Mouse (Mus musculus) midbrain, embryonic 14.5 days (tissue): Measurements from ENCODE around the gene Fut2. TPM values are rescaled to one million over a fixed set of nuclear protein-coding genes. Genes with fewer than 3 reads are reported as not detected.
A peak's percentile ranks its signal among the peaks of the same experiment; 100 is the strongest.

Experiments
- ATAC-seq: fragments of 200-750 bp; cut with Nextera tagmentation; 2 replicates; pipeline ENCODE4 v1.8.0; 2017; ENCODE audit warnings: moderate number of reproducible peaks, moderate library complexity; ENCODE audit not compliant: low FRiP score, low TSS enrichment
- DNase-seq: peaks from one replicate; pipeline ENCODE4 v3.0.0-alpha.2; 2015
- H3K27ac ChIP-seq: fragments of 300-500 bp; sonication (generic); replicated peaks from 2 replicates; pipeline ENCODE4 v1.5.1; 2014; ENCODE audit warnings: mild to moderate bottlenecking, low read depth, low read length, moderate library complexity
- H3K27me3 ChIP-seq: fragments of 300-500 bp; sonication (generic); 2 replicates; pipeline ENCODE4 v1.6.1; 2014; ENCODE audit warnings: low read length, control low read depth, mixed read lengths; ENCODE audit not compliant: control insufficient read depth, insufficient read depth
- H3K36me3 ChIP-seq: fragments of 300-500 bp; sonication (generic); 2 replicates; pipeline ENCODE4 v1.6.1; 2014; ENCODE audit warnings: low read length, control low read depth; ENCODE audit not compliant: control insufficient read depth, insufficient read depth
- H3K4me1 ChIP-seq: fragments of 300-500 bp; sonication (generic); 2 replicates; pipeline ENCODE4 v1.6.1; 2014; ENCODE audit warnings: mild to moderate bottlenecking, antibody characterized with exemption, low read length, control low read depth; ENCODE audit not compliant: control insufficient read depth, insufficient read depth
- H3K4me2 ChIP-seq: fragments of 300-500 bp; sonication (generic); 2 replicates; pipeline ENCODE4 v1.6.1; 2014; ENCODE audit warnings: mild to moderate bottlenecking, low read length, moderate library complexity
- H3K4me3 ChIP-seq: fragments of 300-500 bp; sonication (generic); replicated peaks from 2 replicates; pipeline ENCODE4 v1.5.1; 2014; ENCODE audit warnings: low read depth, low read length
- H3K9ac ChIP-seq: fragments of 300-500 bp; sonication (generic); replicated peaks from 2 replicates; pipeline ENCODE4 v1.6.1; 2014; ENCODE audit warnings: mild to moderate bottlenecking, low read length, moderate library complexity
- H3K9me3 ChIP-seq: fragments of 300-500 bp; sonication (generic); 2 replicates; pipeline ENCODE4 v1.6.1; 2016; ENCODE audit warnings: low read length, control low read depth, mixed read lengths; ENCODE audit not compliant: control insufficient read depth
- WGBS: fragments of 180-500 bp; shearing (Covaris S2); extraction: QIAGEN DNeasy Blood & Tissue Kit; methylation state at CpG from one replicate; pipeline ENCODE4 v1.1.7; 2014; 5-methylcytosine and 5-hydroxymethylcytosine counted together
- polyA plus RNA-seq: library from polyadenylated mRNA; unstranded; fragments of >200 nt; fragmentation: Nextera tagmentation; extraction: Ambion mirVana; gene quantifications from 2 replicates; pipeline ENCODE4 v1.2.1, GENCODE M21; 2014

The Fut2 gene
- polyA plus RNA-seq, 1 experiment from 2014 or later: 0.12 TPM

DNA sequence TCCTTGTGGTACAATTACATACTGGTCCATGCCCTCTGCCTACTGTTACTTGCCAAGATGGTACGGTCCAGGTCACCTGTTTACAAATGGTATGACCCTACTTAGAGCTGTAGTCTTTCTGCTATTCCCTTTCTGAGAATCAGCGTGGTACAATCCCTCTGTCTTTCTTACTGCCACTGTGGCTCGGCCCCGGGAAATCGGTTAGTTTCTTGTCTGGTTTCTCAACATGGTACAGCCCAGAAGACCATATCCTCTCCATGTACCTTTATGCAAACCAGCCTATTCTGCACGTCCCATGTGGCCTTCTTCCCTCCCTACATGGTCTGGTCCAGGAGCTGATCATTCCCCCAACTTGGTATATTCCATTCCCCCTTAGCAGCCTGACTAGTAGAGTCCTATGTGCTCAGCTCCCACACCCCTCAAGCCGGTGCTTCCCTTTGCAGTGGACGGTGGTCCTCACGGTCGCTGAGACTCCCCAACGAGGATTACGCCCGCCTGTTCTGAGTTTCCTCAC, 37.9 kb upstream of the Fut2 start:
- ATAC-seq: peak; percentile 52
- H3K4me3 ChIP-seq: peak overlapping the region; percentile 51
- under 1% methylated on average over 13 of the region's 13 CpGs for WGBS
- peaks cover 70% of the 10 kb centered on the region for H3K4me1 ChIP-seq
- no peaks in the 10 kb centered on the region for H3K36me3 ChIP-seq
- H3K4me2 ChIP-seq: peak overlapping the region; percentile 96
- peak; percentile 89 for DNase-seq
- H3K9ac ChIP-seq: peak overlapping the region; percentile 56
- H3K27me3 ChIP-seq: no peaks in the 10 kb centered on the region; the same call in 1 of the 2 replicates
- H3K27ac ChIP-seq: peak overlapping the region; percentile 93
- H3K9me3 ChIP-seq: no peaks in the 10 kb centered on the region

DNA sequence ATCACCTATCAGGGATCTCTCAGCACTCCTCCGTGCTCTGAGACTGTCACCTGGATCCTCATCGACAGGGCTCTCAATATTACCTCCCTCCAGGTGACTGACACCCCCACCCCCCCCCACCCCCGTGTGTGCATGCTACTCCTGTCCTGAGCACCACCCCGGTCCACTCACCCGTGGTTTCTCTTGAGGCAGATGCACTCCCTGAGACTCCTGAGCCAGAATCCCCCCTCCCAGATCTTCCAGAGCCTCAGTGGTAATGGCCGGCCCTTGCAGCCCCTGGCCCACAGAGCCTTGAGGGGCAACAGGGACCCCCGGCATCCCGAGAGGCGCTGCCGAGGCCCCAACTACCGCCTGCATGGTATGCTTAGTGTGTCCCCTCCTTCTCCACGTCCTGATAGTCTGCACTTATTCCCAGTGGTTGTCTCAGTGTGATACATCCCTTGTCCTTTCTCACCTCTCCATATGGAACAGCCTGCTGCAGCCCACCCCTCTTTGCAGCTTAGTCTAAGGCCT, 37.4 kb upstream of the Fut2 start:
- H3K4me3 ChIP-seq: peak overlapping the region; percentile 51
- H3K9me3 ChIP-seq: no peaks in the 10 kb centered on the region
- H3K36me3 ChIP-seq: no peaks in the 10 kb centered on the region
- peak overlapping the region; percentile 96 for H3K4me2 ChIP-seq
- peaks cover 2% of the 10 kb centered on the region for H3K27me3 ChIP-seq
- 34% methylated on average over 12 of the region's 12 CpGs for WGBS
- ATAC-seq (no peak), DNase-seq (no peak)
- H3K27ac ChIP-seq: peak overlapping the region; percentile 93
- peaks cover 64% of the 10 kb centered on the region for H3K4me1 ChIP-seq
- peak overlapping the region; percentile 56 for H3K9ac ChIP-seq

DNA sequence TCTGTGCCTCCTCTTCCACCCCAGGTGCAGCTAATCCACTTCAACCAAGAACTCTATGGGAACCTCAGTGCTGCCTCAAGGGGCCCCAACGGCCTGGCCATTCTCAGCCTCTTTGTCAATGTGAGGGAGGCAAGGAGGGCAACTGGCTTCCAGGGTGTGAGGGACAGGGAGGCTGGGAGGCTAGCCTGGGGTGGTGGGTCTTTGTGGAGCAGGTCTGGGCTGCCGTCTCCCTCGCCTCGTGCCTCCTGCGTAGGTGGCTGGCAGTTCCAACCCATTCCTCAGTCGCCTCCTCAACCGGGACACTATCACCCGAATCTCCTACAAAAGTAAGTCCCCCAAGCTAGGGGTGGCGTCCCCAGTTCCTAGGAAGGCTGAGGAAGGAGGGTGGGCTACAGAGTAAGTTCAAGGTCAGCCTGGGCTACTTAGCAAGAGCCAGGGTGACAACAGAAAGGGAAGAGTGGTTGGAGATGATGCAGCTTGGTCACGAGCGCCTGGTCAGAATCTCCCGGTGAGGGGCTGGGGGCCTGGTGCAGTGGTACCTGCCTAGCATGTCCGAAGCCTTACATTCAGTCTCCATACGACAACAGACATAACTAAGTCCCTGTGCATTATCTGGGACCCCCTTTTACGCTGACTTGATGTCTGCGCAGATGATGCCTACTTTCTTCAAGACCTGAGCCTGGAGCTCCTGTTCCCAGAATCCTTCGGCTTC, 36.8 kb upstream of the Fut2 start:
- DNase-seq: no peak
- Histone ChIP-seq H3K9ac (peak overlapping the region; percentile 56; the same call in 1 of the 2 replicates), H3K27me3 (peaks cover 5% of the 10 kb centered on the region), H3K36me3 (no peaks in the 10 kb centered on the region), H3K4me1 (peaks cover 58% of the 10 kb centered on the region), H3K27ac (peak overlapping the region; percentile 93; the same call in 1 of the 2 replicates), H3K4me2 (peak overlapping the region; percentile 96), H3K4me3 (peak overlapping the region; percentile 51), H3K9me3 (no peaks in the 10 kb centered on the region)
- no peak for ATAC-seq
- 89% methylated on average over 17 of the region's 17 CpGs for WGBS

DNA sequence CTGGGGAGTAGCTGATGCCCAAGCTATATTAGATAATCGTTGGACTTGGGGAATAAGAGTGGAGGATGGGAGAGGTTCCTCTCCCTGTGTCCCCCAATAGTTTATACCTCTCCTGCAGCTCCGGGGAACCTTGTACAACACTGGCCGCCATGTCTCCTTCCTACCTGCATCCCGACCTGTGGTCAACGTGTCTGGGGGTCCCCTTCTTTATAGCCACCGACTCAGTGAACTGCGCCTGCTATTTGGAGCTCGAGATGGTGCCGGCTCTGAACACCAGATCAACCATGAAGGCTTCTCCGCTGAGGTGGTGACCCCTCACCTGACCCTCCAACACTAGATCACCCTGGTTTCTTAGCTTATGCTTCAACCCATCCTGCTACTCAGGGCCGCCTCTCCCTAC, 36.1 kb upstream of the Fut2 start:
- no peak overlapping the region for H3K9ac ChIP-seq
- WGBS: 93% methylated on average over 11 of the region's 11 CpGs
- DNase-seq (no peak), ATAC-seq (no peak)
- no peak overlapping the region for H3K4me3 ChIP-seq
- no peak overlapping the region for H3K4me2 ChIP-seq
- peaks cover 52% of the 10 kb centered on the region for H3K4me1 ChIP-seq
- H3K9me3 ChIP-seq: no peaks in the 10 kb centered on the region
- peaks cover 5% of the 10 kb centered on the region for H3K27me3 ChIP-seq
- no peaks in the 10 kb centered on the region for H3K36me3 ChIP-seq
- no peak overlapping the region for H3K27ac ChIP-seq

DNA sequence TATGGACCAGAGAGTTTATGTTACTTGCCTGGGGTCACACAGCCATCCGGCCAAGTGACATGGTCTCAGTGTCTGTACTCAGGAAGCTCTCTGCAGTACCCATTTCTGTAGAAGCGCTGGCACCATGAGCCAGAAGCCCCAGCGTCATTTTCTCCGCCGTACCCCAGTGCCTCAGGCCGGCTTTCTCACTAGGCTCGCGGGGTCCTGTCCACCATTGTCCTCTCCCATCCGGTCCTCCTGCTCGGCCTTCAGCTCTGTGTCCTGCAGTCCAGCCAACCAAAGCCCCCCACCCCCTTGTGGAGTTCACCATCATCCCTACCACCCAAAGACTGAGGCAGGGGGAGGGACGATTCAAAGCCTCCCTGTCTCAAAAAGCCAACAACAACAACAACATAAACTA, 35.4 kb upstream of the Fut2 start:
- WGBS: 87% methylated on average over 11 of the region's 11 CpGs
- Histone ChIP-seq H3K4me3 (no peak overlapping the region; the same call in 1 of the 2 replicates), H3K27me3 (peaks cover 5% of the 10 kb centered on the region), H3K27ac (no peak overlapping the region), H3K36me3 (no peaks in the 10 kb centered on the region), H3K9me3 (no peaks in the 10 kb centered on the region), H3K9ac (no peak overlapping the region; the same call in 1 of the 2 replicates), H3K4me1 (peaks cover 45% of the 10 kb centered on the region), H3K4me2 (peak overlapping the region; percentile 94)
- DNase-seq: no peak
- no peak for ATAC-seq

DNA sequence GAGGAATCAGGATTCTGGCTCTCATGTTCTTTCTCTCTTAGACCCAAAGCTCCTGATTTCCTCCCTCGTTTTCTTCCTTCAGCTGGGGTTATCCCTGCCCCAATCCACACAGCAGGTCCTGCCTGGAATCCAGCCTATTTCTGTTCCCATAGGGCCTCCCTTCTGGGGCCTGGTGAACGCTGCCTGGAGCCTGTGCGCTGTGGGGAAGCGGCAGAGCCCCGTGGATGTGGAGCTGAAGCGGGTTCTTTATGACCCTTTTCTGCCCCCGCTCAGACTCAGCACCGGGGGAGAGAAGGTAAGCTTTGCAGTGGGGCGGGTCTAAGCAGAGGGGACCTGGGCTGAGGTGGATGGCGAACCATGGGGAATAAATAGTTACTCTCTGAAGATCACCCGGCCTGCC, 34.9 kb upstream of the Fut2 start:
- WGBS: 31% methylated on average over 11 of the region's 11 CpGs
- Histone ChIP-seq H3K36me3 (no peaks in the 10 kb centered on the region), H3K9ac (peak overlapping the region; percentile 24), H3K4me1 (peaks cover 40% of the 10 kb centered on the region), H3K4me2 (peak overlapping the region; percentile 94), H3K4me3 (peak overlapping the region; percentile 49), H3K27ac (0 out of 2 replicates have a peak overlapping the region, but pooled peaks have one; percentile 58), H3K27me3 (peaks cover 5% of the 10 kb centered on the region), H3K9me3 (no peaks in the 10 kb centered on the region)
- DNase-seq (no peak), ATAC-seq (no peak)

DNA sequence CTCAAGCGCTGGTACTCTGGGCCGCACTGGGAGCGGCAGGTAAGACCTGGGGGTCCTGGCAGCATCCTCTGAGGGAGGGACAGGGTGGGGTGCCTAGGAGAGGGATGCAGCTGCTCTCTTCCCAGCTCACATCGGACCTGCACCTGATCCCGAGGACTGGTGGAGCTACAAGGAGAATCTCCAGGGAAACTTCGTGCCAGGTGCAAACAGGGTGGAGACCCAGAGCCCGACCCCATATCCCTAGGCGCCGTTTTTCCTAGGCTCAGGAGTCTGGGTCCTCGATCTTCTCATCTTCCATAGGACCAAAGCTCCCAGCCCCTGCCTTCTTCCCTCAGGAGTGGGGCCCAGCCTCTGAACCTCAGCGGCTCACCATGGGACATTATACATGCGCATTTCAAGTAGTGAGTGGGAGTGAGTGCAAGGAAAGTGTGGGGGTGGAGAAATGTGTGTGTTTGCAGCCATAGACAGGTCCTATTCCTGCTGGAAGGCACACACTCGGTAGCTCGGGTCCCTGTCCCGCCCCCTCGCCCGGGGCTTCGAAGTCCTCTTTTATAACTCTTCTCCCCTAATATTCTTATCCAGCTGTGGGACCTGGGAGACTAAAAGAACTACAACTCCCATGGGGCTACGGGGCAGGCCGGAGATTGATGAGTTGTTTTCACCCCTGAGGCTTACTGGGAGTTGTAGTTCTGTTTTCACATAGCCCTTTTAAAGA, 34.3 kb upstream of the Fut2 start:
- Histone ChIP-seq H3K36me3 (no peaks in the 10 kb centered on the region), H3K27me3 (peaks cover 5% of the 10 kb centered on the region), H3K9ac (peak overlapping the region; percentile 80), H3K9me3 (no peaks in the 10 kb centered on the region), H3K27ac (peak overlapping the region; percentile 86), H3K4me2 (peak overlapping the region; percentile 94), H3K4me1 (peaks cover 34% of the 10 kb centered on the region), H3K4me3 (peak overlapping the region; percentile 49)
- DNase-seq: peak; percentile 94
- under 1% methylated on average over 20 of the region's 20 CpGs for WGBS
- ATAC-seq: 0 out of 2 replicates have a peak, but pooled peaks have one; percentile 6

DNA sequence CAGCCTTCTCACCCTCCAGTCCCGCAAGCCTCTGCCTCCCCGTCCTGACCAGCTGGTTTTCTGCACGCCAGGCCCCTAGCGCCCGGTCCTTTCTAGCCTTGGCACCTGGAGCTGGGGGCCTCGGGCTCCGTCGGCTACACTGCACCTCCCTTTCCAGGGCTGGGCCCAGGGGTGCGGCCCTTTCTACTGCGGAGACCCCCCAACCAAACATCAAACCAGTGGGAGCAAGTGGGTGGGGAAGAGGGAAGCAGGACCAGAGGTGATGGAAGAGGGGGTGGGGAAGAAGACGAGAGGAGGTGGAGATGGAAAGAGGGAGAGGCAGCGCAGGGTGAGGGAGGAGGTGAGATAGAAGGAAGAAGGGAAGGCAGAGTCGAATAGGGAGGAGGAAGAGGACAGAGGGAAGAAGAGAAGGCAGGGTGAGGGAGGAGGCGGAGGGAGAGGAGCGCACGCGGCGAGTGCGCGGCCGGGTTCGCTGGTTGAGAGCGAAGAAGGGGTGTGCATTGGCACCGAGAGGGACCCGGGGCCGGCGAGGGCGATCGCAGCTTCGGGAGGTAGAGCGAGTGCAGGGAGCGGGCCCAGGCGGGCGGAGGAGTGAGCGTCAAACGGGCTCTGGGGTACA, 33.4 kb upstream of the Fut2 start, which contains the start of gene Car11:
Gene Car11 (plus strand): TSS at position 321 of the 619 bp plus-strand sequence.
- 2% methylated on average over 36 of the region's 36 CpGs for WGBS
- no peak for ATAC-seq
- peak; percentile 69 for DNase-seq
- Histone ChIP-seq H3K36me3 (no peaks in the 10 kb centered on the region), H3K27me3 (peaks cover 5% of the 10 kb centered on the region), H3K9me3 (no peaks in the 10 kb centered on the region), H3K4me2 (peak within 1 kb of the TSS; percentile 94), H3K27ac (peak within 1 kb of the TSS; percentile 86), H3K4me1 (peaks cover 31% of the 10 kb centered on the region), H3K4me3 (peak within 1 kb of the TSS; percentile 49), H3K9ac (peak within 1 kb of the TSS; percentile 80)
